Mouse (Mus musculus) large intestine, adult 2 months (tissue): ENCODE results near the gene Gm3095. TPM values are rescaled to one million over a fixed set of nuclear protein-coding genes. Genes with fewer than 3 reads are reported as not detected.
"Not testable (repeated sequence)": the region's sequence is repeated elsewhere in the genome, so short reads cannot be mapped to it uniquely, and the experiment has no call there.

ENCODE experiments used
- DNase-seq: peaks from one replicate; pipeline ENCODE4 v3.0.0-alpha.2; 2012; ENCODE audit warnings: low read depth, low spot score
- WGBS: fragments of 180-500 bp; shearing (Covaris S2); methylation state at CpG from one replicate; pipeline ENCODE4 v1.1.7; 2018; 5-methylcytosine and 5-hydroxymethylcytosine counted together
- polyA plus RNA-seq: library from polyadenylated mRNA; depleted of rRNA; stranded (reverse); fragments of >200 nt; gene quantifications from 2 replicates; pipeline ENCODE4 v1.2.3, GENCODE M21; 2012; rRNA removed

Gm3095 gene
- polyA plus RNA-seq = not detected in 2 replicates

- DNase-seq = not testable (repeated sequence)
- no CpG with 5 or more reads among the region's 2 CpGs for WGBS
Observed at GRCm38 (mm10) chr14:3963247-3963646, at the start of gene Gm3095. Gene Gm3095 (plus strand): TSS chr14:3963547.

GRCm38 (mm10) chr14:3931456-3931855 lies 31.9 kb upstream of the Gm3095 start, which contains the start of gene Gm3029:
Gene Gm3029 (plus strand): TSS chr14:3931756.
- WGBS = 40% methylated on average over 1 of the region's 2 CpGs
- DNase-seq = not testable (repeated sequence)

GRCm38 (mm10) chr14:3998094-3998493 lies 34.7 kb downstream of the Gm3095 start, which contains the start of gene Gm3099:
Gene Gm3099 (plus strand): TSS chr14:3998394.
- WGBS = 57% methylated on average over 1 of the region's 3 CpGs
- not testable (repeated sequence) for DNase-seq

Other genes starting within 250 kb of the Gm3095 start
- 0.18 TPM in 1 of 2 replicates, not detected in the other for gene Gm3002, start 153.5 kb upstream of the Gm3095 start, polyA plus RNA-seq
- gene Gm3033, start 117.3 kb upstream of the Gm3095 start, polyA plus RNA-seq = 0.06 TPM in 1 of 2 replicates, not detected in the other
- gene Gm2916, start 79.4 kb upstream of the Gm3095 start, polyA plus RNA-seq = not detected in 2 replicates
- not detected in 2 replicates for gene Gm3029, start 31.8 kb upstream of the Gm3095 start, polyA plus RNA-seq
- not detected in 2 replicates for gene Gm3099, start 34.8 kb downstream of the Gm3095 start, polyA plus RNA-seq
- 0.15 TPM in 1 of 2 replicates, not detected in the other for gene Gm5796, start 60.4 kb downstream of the Gm3095 start, polyA plus RNA-seq
- gene Gm3115, start 120.6 kb downstream of the Gm3095 start, polyA plus RNA-seq = not detected in 2 replicates
- 0.05 and 0.07 TPM in 2 replicates for gene Gm8108, start 147.0 kb downstream of the Gm3095 start, polyA plus RNA-seq
- gene Gm3127, start 201.5 kb downstream of the Gm3095 start, polyA plus RNA-seq = not detected in 2 replicates
- 0.16 TPM in 1 of 2 replicates, not detected in the other for gene Gm2974, start 219.0 kb downstream of the Gm3095 start, polyA plus RNA-seq